Mouse (Mus musculus): ENCODE data around the gene Narf.
A peak's percentile ranks its signal among the peaks of the same experiment; 100 is the strongest.

The Narf gene

DNA sequence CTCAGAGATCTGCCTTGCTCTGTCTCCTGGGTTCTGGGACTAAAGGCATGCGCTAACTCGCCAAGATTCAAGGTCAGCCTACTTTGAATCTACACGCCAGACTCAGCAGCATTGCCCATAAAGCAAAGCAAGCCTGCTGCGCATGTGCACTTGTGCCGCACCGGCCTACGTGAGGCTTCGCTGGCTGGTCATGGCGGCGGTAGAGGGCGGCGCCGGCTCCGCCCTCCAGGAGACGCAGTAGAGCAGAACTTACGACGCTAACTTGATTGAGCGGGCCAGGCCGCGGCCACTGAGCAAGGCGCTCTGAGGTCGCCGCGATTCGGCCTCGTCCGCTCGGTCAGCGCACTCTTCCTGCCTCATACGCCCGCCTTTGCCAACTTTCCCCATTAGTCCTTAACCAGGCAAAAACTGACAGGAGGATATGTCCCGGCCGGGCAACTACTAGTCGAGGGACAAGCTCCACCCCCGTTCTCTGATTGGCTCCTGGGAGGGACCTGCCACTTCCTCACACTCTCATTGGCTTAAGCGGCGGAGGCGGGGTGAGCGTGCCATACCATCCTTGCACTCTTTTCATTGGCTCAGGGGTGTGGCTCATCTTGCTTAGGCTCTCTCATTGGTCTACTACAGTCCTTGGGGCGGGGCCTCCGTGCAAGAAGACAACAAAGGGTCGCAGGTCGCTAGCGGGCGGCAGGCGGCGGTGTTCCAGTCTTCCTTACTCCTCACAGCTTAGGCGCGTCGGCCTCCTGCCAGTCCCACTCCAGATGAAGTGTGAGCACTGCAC is at the start of gene Narf:
Gene Narf (plus strand): TSS at position 690 of the 781 bp plus-strand sequence.
- peak; percentile 97 to 100 for DNase-seq (ENCODE audit: low spot score in 2 of 2)

DNA sequence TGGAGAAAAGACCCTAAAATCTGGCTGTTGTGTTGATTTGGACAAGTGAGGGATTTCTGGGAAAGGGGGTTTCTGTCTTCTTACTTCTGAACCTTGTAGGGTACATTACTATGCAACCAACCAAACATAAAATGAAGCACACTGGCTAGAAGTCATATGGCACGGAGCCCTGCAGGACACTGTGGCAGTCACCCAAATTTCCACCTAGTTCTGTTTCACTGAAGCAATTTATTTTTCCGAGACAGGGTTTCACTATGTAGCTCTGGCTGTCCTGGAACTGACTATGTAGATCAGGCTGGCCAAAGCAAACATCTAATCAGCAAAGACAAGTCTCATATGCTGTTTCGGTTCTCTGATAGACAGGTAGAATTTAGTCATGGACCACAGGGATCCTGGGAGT is 47.4 kb upstream of the Narf start:
- no peak for DNase-seq (ENCODE audit: low spot score in 2 of 2)

DNA sequence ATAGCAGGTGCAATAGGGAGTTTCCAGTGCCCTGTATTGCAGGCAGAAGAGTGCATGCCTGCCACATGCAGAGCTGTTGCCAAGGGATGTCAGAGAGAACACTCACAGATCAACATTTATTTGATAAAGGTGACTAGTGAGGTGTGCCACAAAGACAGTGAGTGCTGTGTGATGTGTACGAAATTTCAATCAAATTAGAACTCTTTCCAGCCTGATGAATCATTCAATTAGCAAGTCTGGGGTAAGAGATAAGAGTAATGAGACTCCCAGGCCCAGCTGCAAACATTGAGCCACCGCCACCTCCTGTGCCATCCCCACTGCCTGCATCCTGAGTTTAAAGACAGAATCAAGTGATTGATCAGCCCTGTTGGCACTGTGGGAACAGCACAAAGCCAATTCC is 44.3 kb upstream of the Narf start:
- DNase-seq (ENCODE audit: low spot score in 2 of 2), result no peak

DNA sequence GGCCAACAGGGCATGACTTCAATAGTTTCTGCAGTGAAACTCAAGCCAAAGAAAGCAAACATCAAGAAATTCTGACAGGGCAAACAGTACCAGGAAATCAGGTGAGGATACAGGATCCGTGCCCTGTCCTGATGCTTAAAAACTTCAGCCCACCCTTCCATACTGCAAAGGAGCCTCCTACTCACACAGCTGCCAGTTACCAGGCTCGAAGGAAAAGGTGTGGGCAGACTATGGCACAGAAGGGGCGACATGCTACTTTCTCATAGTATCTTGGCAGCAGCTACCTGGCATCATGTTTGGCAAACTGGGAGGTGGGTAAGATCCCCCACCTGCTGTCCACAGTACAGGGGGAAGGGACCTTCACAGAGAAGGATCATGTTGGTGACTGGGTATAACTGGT is 43.6 kb upstream of the Narf start:
- DNase-seq (ENCODE audit: low spot score in 2 of 2), result no peak

DNA sequence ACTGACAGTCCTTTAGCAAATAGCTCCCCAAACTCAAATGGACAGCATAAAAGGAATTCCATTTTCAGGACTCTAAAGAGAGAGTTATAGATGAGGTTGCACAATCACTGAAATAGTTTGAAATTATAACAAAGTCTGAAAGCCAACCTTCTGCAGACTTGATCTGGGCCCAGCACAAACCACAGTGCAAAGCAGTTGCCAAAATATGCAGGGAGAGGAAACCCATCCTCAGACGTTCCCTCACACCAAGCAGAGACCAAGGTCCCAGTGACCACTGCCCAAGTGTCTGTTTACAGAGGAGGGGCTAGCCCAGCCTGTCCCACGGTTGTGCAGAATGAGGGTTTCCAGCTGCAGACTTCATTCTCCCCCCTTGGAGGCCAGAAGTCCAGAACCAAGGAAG is 38.4 kb upstream of the Narf start:
- DNase-seq (ENCODE audit: low spot score in 2 of 2), result no peak

DNA sequence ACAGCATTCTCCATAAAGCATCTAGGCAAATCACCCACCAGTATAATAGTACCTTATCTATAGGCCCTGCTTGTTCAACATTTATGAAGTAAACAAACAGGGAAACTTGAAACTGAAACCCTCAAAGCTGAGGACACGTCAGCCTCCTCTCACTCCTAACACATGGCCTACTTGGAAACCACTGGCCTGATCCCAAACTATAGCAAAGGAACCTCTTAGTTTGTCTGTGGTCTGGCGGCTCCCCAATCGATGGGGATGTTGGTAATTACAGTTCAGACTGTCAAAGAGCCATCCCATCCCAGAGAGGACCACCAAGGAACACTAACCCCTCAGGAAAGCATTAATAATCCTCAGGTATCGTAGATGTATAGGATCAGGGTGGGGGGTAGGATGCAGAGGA is 37.2 kb upstream of the Narf start:
- DNase-seq (ENCODE audit: low spot score in 2 of 2), result no peak

DNA sequence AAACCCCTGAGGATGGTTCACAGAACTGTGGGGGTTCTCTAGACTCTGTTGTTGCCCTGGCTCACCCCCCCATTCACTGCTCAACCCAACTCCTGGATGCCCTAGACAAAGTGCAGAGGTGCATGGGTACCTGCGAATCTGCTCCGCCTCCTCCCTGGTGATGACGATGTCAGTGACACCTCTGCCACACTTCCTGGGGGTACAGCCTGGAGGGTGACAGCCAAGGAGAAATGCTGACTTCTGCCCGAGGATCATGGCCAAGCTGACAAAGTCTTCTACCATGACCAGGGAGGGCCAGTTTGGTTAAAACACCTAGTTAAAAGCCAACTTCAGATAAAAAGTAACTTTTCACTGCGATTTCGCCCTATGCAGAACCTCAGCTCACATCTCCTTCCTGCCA is 36.3 kb upstream of the Narf start:
- no peak for DNase-seq (ENCODE audit: low spot score in 2 of 2)

DNA sequence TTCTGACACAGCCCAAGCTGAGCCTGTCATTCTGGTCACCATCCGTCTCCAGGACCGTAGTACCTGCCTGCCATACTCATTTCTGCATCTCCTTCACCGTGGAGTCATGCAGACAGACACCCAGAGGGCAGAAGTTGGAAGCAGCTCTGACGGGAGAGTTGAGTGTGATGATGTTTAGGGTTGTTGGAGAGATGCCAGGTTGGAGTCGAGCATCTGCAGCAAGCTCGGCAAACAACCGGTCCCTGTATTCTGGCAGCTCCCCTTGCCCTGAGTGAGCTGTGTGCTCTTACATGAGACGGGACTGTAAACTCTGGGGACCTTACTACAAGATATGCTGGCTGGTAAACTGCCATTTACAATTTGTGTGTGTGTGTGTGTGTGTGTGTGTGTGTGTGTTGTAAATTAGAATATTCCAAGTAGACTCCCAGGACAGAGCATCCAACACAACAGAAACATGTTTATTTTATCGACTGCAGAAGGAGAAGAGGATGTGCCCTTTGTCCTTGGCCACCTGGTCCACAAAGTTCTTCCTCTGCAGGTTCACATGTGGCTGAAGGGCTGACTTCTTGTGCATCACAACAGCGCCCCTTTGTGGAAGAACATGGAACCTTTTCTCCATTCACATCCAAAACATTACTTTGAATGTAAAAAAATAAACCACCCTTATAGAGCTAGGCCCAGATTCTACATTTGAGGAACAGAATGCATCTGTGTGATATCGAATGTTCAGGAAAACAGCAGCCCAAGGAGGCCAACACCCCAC is 35.4 kb upstream of the Narf start:
- DNase-seq (ENCODE audit: low spot score in 2 of 2), result peak in 1 of 2 experiments; percentile 18

DNA sequence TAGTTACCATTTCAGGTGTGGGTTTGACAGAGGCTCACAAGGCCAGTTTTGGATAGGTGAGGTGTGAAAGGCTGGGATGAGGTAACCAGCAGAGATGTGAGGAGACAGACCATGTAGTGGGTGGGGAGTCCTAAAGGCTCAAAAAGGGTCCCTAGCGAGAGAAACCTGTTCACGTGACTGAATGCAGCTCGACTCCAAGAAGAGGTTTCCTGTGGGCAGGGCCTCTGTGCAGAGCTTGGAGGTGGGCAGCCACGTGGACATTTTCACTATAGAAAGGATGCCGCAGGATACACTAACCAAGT is 33.2 kb upstream of the Narf start:
- no peak for DNase-seq (ENCODE audit: low spot score in 2 of 2)

DNA sequence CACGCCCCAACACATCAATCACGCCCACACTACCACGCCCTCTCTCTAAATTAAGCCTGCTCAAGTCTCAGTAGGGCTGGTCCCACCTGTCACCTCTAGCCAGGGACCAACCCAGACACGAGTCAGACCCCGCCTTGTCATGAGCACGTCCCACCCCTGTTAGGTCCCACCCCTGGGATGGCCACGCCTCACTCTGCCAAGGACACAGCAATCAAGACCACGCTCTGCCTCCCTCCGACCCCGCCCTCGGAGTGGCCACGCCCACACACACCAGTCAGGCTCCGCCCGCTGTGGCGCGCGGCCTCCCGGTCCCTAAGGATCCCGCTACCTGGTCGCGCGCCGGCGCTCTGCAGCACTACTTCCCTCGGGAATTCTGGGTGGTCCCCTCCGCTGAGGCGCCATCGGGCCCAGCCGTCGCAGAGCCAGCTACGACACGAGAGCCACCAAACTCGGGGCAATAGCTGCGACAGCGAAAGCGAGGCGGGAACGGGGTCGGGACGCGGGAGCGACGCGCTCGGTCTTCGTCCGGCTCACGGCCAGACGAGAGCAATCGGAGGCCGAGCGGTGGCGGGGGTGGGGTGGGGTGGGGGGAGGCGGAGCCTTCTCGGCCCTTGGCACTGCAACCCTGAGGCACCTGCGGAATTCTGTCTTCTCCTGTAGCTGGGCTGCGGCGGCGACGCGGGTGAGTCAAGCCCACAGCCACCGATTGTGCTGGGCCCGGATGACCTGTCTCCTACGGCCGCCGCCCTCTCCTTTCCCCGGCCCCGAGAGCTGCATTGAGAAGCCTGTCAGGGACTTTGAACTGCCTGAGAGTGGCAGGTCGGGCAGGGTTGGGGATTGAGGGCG is 32.7 kb upstream of the Narf start, which contains the start of the genes Hexdc and Ogfod3:
Gene Hexdc (plus strand): TSS at position 273 of the 846 bp plus-strand sequence.
Gene Ogfod3 (minus strand): TSS at position 551 of the 846 bp plus-strand sequence.
- DNase-seq (ENCODE audit: low spot score in 2 of 2), result peak; percentile 93 to 96

DNA sequence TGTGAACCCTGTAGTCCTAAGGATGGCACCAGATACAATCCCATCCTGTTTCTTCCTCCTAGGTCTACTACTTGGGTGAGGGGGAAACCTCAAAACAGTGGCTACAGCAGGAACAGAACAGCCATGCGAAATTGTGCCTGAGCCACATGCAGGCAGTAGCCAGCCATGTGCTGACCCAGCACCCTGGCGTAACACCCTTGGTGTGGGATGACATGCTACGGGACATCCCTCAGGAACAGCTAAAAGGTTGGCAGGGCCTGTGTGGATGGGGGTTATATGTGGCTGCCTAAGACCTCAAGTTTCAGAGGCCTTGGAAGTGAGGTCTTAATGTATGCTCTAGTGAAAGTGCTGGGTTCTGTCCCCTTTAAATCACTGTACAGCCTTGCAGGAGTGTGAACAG is 20.2 kb upstream of the Narf start:
- DNase-seq (ENCODE audit: low spot score in 2 of 2), result no peak

DNA sequence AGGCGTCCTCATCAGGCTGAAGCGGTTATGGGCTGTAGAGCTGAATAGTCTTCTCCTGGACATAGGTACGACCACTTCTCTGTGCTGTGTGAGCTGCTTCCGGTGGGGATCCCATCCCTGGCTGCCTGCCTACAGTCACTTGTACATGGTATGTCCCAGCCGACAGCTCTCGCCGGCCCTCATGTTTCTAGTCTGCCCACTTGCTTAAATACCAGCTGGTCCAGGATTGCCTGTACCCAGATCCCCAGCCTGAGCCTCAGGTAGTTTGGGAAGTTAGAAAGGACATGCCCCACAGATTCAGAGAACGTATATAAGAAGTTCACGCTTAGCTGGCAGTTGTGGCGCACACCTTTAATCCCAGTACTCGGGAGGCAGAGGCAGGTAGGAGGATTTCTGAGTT is 17.3 kb upstream of the Narf start:
- DNase-seq (ENCODE audit: low spot score in 2 of 2), result no peak

DNA sequence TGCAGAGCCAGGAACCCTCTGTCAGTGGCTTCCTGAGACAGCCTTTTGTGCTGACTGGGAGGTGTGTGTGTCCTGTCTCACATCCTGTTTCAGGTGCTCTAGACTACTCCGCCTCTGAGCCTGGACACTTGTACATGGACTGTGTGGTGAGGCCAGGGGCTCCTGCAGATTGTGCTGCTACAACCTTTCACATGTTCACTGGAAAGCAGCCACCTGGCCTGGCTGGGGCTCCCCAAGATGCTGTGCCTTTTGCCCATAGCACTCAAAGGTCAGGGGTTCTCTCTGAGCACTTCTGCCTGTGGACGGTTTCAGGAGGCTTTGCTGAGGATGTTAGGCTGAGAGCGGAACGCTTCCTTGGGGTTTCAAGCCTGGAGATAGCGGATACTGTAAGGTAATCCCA is 16.3 kb upstream of the Narf start:
- no peak for DNase-seq (ENCODE audit: low spot score in 2 of 2)

DNA sequence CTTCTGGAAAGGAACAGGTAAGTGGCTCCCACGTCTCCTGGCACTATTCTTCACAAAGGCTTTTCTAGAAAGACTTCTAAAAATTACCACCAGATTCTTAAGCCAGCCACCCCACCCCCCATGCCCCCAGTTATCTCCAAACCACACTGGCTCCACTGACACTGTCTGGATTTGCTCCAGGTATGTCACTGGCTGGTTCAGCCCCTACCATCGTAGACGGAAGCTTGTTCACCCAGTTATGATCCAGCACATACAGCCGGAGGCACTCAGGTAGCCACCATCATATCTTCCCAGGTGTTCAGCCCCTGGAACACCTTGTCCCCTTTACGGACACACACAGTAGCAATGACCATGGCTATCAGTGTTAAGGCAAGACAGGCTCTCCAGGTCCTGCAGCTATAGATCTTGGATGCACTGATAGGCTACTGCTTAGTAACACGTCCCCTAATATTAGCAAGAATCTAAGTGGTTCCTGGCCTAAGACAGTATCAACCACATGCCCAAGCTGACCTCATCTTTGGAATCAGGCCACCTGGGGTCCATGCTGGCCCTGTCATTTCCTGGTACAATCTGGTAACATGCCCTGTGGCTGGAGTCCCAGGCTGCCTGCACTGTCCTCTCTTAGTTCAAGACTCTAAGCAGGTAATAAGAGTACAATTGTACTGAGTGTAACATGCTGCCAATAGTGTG is 15.6 kb upstream of the Narf start:
- no peak for DNase-seq (ENCODE audit: low spot score in 2 of 2)

DNA sequence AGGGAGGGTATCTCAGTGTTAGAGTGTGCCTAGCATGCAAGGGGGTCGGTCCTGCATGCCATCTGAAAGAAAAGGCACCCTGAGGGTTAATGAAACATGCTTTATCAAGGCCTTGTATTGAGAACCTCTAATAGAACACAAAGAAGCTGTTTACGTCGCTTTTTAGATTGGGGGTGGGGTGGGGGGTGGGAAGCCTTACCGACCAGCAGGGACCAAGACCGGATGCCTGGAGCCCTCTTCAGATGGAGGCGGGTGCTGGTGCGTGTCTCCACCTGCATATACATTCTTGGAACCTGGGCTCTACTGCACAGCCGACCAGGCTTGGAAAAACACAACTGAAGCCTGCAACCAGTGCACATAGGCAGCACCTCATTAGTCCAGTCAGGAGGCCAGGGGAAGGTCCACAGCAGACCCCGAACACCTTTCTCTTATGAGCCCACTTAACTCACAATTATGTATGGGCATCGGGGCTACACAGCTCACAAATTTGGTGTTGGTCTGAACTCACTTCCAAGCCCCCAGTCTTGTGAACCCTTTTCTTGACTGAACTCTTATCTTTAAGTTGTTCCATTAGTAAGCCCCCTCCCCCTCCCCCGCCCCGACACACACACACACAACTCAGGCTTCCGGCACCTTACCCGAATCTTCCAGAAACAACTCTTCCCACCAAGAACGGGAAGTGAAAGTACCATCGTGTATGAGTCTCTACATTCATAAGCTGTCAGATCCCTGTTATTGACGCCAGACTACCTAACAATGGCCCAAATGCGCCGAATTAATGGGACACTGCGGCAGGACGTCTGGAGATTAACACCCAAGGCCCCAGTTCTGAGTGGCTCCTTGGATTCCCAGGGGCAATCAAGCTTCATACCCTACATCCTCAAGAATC is 8.7 kb upstream of the Narf start:
- no peak for DNase-seq (ENCODE audit: low spot score in 2 of 2)

DNA sequence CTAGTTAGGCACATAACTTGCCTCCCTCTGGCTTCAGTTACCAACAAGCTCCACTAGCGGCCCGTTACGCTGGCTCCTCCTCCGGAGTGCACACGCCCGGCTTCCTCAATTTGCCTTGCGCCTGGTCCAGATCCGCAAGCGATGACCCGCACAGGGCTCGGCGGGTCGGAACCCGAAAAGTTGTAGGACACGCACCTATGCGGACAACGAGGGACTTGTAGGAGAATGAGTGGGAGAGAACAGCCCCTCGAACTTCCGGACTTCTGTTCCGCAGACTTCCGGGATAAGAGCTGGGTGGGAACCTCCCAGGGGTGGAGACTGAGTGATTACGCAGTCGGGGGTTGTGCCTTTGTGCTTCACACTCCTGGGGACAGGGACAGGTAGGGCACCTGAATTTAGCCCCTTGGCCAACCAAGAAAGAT is 8.0 kb upstream of the Narf start, which contains the start of gene Cybc1:
Gene Cybc1 (minus strand): TSS at position 305 of the 422 bp plus-strand sequence.
- DNase-seq (ENCODE audit: low spot score in 2 of 2), result peak; percentile 74 to 75

DNA sequence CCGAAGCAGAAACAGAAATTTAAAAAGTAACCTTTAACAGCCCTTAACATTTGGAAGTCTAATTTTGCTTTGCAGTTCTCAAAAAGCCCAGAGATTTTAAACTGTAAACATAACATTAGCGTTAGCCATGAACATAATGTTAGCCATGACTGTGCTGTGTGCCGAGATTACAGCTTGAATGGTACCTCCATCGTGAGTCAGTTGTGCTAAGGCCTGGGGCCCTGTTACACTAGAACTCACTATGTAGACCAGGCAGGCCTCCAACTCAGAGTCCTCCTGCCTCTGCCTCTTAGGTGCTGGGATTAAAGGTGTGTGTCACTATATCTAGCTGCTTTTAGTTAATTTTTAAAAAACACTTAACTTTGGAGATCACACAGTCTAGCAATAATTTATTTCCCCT is 5.9 kb upstream of the Narf start:
- no peak for DNase-seq (ENCODE audit: low spot score in 2 of 2)

DNA sequence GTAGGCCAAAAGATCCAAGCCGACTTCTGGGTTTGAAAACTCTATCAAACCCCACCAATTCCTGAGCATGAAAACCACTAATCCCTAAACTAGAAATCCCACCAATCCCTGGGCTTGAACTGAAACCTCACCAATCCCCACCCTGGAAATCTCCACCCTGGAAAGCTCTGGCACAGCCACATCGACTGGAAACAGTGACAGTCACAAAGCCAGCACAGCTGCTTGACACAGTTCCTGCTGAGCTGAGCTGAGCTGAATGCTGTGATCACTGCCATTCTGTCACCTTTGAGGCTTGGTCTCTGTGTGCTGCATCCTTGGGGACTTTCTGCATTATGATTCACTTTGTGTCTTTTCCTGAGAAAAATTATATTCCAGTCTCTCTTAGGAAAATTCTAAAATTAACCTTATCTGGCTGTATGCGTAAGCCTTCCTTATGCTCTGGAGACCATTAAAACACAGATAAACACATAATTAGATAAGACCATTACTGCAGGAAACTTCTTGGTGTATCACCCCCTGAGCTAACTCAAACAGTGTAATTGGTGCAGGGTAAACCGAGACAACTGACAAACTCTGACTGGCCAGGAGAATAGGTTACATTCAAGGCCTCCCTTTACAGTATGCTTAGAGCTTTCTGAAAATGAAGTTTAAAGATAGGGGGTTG is 5.3 kb upstream of the Narf start:
- no peak for DNase-seq (ENCODE audit: low spot score in 2 of 2)

DNA sequence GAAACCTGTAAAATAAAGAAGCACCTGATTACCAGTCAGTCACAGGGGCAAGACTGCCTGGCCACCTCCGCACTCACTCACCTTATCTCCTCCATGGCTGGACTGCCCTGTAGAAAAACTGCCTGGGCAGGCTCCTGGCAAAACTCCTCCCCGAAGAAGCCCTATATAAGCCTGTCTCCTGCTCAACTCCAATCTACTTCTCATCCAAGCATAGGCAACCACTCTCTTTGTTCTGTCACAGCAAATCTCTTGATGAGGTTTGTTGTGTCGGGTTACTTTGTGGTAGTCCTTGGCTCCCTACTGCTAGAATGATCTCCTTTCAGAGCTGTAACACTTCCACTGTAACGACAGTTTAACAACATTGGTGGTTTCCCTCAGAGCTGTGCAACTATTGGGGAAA is 4.3 kb upstream of the Narf start:
- no peak for DNase-seq (ENCODE audit: low spot score in 2 of 2)

All from thymus, postnatal 10 days (tissue).